Mouse (Mus musculus): ENCODE data around the gene Agtrap. TPM values are rescaled to one million over a fixed set of nuclear protein-coding genes. Genes with fewer than 3 reads are reported as not detected.

The Agtrap gene
- polyA plus RNA-seq, 1 experiment from 2014 or later: 14.0 TPM

- peaks cover 43% of the 10 kb centered on the region for H3K4me1 ChIP-seq
- H3K4me2 ChIP-seq (replicated peaks): peak overlapping the region; percentile 89
- H3K9me3 ChIP-seq: no peaks in the 10 kb centered on the region
- peak overlapping the region; percentile 75 for H3K9ac ChIP-seq
- H3K27ac ChIP-seq: peak overlapping the region; percentile 89
- ATAC-seq (ENCODE audit: insufficient number of reproducible peaks, insufficient read depth, low FRiP score, low TSS enrichment): peak; percentile 62
- H3K36me3 ChIP-seq: peaks cover 27% of the 10 kb centered on the region
- peak overlapping the region; percentile 55 for H3K4me3 ChIP-seq
- H3K27me3 ChIP-seq: no peaks in the 10 kb centered on the region
- WGBS: 0% methylated on average over 19 of the region's 19 CpGs
These were observed 46.8 kb downstream of the Agtrap start for GRCm38 (mm10) chr4:148040933-148041610.

- no peaks in the 10 kb centered on the region for H3K27me3 ChIP-seq
- H3K4me1 ChIP-seq: peaks cover 43% of the 10 kb centered on the region
- H3K9ac ChIP-seq: peak overlapping the region; percentile 75
- H3K4me2 ChIP-seq (replicated peaks): peak overlapping the region; percentile 89
- peaks cover 26% of the 10 kb centered on the region for H3K36me3 ChIP-seq
- WGBS: 69% methylated on average over 15 of the region's 15 CpGs
- no peaks in the 10 kb centered on the region for H3K9me3 ChIP-seq
- peak overlapping the region; percentile 78 for H3K4me3 ChIP-seq
- ATAC-seq (ENCODE audit: insufficient number of reproducible peaks, insufficient read depth, low FRiP score, low TSS enrichment): no peak
- H3K27ac ChIP-seq: peak overlapping the region; percentile 89
These were observed 47.6 kb downstream of the Agtrap start for GRCm38 (mm10) chr4:148040029-148040830.

GRCm38 (mm10) chr4:148039254-148040028, 48.4 kb downstream of the Agtrap start:
- Histone ChIP-seq H3K9ac (peak overlapping the region; percentile 39), H3K27ac (peak overlapping the region; percentile 41; the same call in 1 of the 2 replicates), H3K4me3 (peak overlapping the region; percentile 78), H3K36me3 (peaks cover 25% of the 10 kb centered on the region), H3K4me2 (replicated peaks) (peak overlapping the region; percentile 89), H3K27me3 (no peaks in the 10 kb centered on the region), H3K4me1 (peaks cover 43% of the 10 kb centered on the region), H3K9me3 (no peaks in the 10 kb centered on the region)
- WGBS: 20% methylated on average over 19 of the region's 19 CpGs
- no peak for ATAC-seq (ENCODE audit: insufficient number of reproducible peaks, insufficient read depth, low FRiP score, low TSS enrichment)

- Histone ChIP-seq H3K4me3 (peak within 1 kb of the TSS; percentile 78), H3K27ac (peak within 1 kb of the TSS; percentile 75), H3K27me3 (no peaks in the 10 kb centered on the region), H3K4me2 (replicated peaks) (peak within 1 kb of the TSS; percentile 89), H3K4me1 (peaks cover 43% of the 10 kb centered on the region), H3K9ac (peak within 1 kb of the TSS; percentile 72), H3K36me3 (peaks cover 22% of the 10 kb centered on the region), H3K9me3 (no peaks in the 10 kb centered on the region)
- peak; percentile 86 for ATAC-seq (ENCODE audit: insufficient number of reproducible peaks, insufficient read depth, low FRiP score, low TSS enrichment)
- under 1% methylated on average over 54 of the region's 54 CpGs for WGBS
These were observed 49.1 kb downstream of the Agtrap start, which contains the start of the genes Clcn6 and Mthfr for GRCm38 (mm10) chr4:148038600-148039253. Clcn6 (minus strand) TSS chr4:148038821. Mthfr (plus strand) TSS chr4:148039077.

- ATAC-seq (ENCODE audit: insufficient number of reproducible peaks, insufficient read depth, low FRiP score, low TSS enrichment): no peak
- Histone ChIP-seq H3K4me3 (peak overlapping the region; percentile 78), H3K9me3 (no peaks in the 10 kb centered on the region)
These were observed 49.7 kb downstream of the Agtrap start for GRCm38 (mm10) chr4:148038079-148038599.

GRCm38 (mm10) chr4:148035440-148035839, 52.4 kb downstream of the Agtrap start:
- WGBS: 80% methylated on average over 3 of the region's 3 CpGs
- peaks cover 32% of the 10 kb centered on the region for H3K36me3 ChIP-seq
- ATAC-seq (ENCODE audit: insufficient number of reproducible peaks, insufficient read depth, low FRiP score, low TSS enrichment): no peak

More at GRCm38 (mm10) chr4:148038079-148038599, 49.7 kb downstream of the Agtrap start:
- Histone ChIP-seq H3K36me3 (peaks cover 24% of the 10 kb centered on the region), H3K9ac (peak overlapping the region; percentile 72), H3K4me1 (peaks cover 43% of the 10 kb centered on the region), H3K4me2 (replicated peaks) (peak overlapping the region; percentile 64), H3K27me3 (no peaks in the 10 kb centered on the region), H3K27ac (peak overlapping the region; percentile 75)
- WGBS: 9% methylated on average over 25 of the region's 26 CpGs

GRCm38 (mm10) chr4:148033858-148034410, 53.9 kb downstream of the Agtrap start:
- H3K27me3 ChIP-seq: no peaks in the 10 kb centered on the region
- no peak overlapping the region for H3K4me3 ChIP-seq

More at GRCm38 (mm10) chr4:148035440-148035839, 52.4 kb downstream of the Agtrap start:
- Histone ChIP-seq H3K9me3 (no peaks in the 10 kb centered on the region), H3K4me3 (no peak overlapping the region), H3K9ac (no peak overlapping the region), H3K27me3 (no peaks in the 10 kb centered on the region), H3K27ac (no peak overlapping the region), H3K4me1 (peaks cover 21% of the 10 kb centered on the region), H3K4me2 (replicated peaks) (no peak overlapping the region)

GRCm38 (mm10) chr4:148030506-148030905, 57.3 kb downstream of the Agtrap start:
- Histone ChIP-seq H3K4me1 (no peaks in the 10 kb centered on the region; the same call in 1 of the 2 replicates), H3K4me2 (replicated peaks) (no peak overlapping the region), H3K27ac (no peak overlapping the region), H3K9ac (no peak overlapping the region), H3K27me3 (no peaks in the 10 kb centered on the region), H3K4me3 (no peak overlapping the region), H3K36me3 (peaks cover 57% of the 10 kb centered on the region), H3K9me3 (no peaks in the 10 kb centered on the region)
- no peak for ATAC-seq (ENCODE audit: insufficient number of reproducible peaks, insufficient read depth, low FRiP score, low TSS enrichment)
- WGBS: 77% methylated on average over 5 of the region's 5 CpGs

More at GRCm38 (mm10) chr4:148033858-148034410, 53.9 kb downstream of the Agtrap start:
- Histone ChIP-seq H3K4me2 (replicated peaks) (no peak overlapping the region), H3K4me1 (peaks cover 10% of the 10 kb centered on the region), H3K27ac (no peak overlapping the region), H3K9me3 (no peaks in the 10 kb centered on the region), H3K36me3 (peaks cover 38% of the 10 kb centered on the region), H3K9ac (no peak overlapping the region)
- WGBS: 75% methylated on average over 7 of the region's 7 CpGs
- no peak for ATAC-seq (ENCODE audit: insufficient number of reproducible peaks, insufficient read depth, low FRiP score, low TSS enrichment)

- 95% methylated on average over 7 of the region's 7 CpGs for WGBS
These were observed 58.5 kb downstream of the Agtrap start for GRCm38 (mm10) chr4:148029297-148029696.

More at GRCm38 (mm10) chr4:148029297-148029696, 58.5 kb downstream of the Agtrap start:
- Histone ChIP-seq H3K4me3 (no peak overlapping the region), H3K4me2 (replicated peaks) (no peak overlapping the region), H3K27ac (no peak overlapping the region), H3K27me3 (no peaks in the 10 kb centered on the region), H3K9me3 (no peaks in the 10 kb centered on the region), H3K4me1 (no peaks in the 10 kb centered on the region), H3K36me3 (peaks cover 58% of the 10 kb centered on the region), H3K9ac (no peak overlapping the region)
- ATAC-seq (ENCODE audit: insufficient number of reproducible peaks, insufficient read depth, low FRiP score, low TSS enrichment): no peak

All from embryonic facial prominence, embryonic 12.5 days (tissue).